Mouse (Mus musculus) left cerebral cortex, adult 18-20 months (tissue): ENCODE measurements around the gene Tm7sf3. TPM values are rescaled to one million over a fixed set of nuclear protein-coding genes. Genes with fewer than 3 reads are reported as not detected.
"Not testable (repeated sequence)": the region's sequence is repeated elsewhere in the genome, so short reads cannot be mapped to it uniquely, and the experiment has no call there.

Experiments
- DNase-seq, 2 experiments: peaks; one replicate each; pipeline ENCODE4 v3.0.0; 2021 to 2022; ENCODE audit warnings: low spot score in 2 of 2, mixed read lengths in 1 of 2
- total RNA-seq, 2 experiments: library from RNA; stranded (reverse); gene quantifications; 2 replicates each; pipeline ENCODE4 v1.2.3; 2021

Gene Tm7sf3
- total RNA-seq, 2 experiments from 2014 or later = 27.2 to 27.5 TPM

DNA sequence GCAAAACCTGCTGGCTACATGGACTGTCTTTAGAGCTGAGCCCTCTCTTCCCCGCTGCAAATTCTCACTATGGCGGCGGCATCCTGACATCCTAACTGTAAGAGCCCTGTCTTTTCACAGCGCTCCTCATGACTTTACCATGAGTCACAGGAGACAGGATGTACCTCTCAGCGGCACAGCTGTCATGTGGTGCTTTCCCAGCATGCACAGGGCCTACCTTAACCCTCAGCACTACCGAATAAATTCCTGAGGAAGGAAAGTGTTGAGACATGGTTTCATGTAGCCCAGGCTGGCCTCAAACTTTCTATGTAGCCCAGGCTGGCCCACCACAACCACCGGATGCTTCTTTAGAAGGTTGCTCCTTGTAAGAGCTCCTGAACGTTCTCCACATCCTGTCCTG, 26.7 kb downstream of the Tm7sf3 start:
- no peak for DNase-seq

DNA sequence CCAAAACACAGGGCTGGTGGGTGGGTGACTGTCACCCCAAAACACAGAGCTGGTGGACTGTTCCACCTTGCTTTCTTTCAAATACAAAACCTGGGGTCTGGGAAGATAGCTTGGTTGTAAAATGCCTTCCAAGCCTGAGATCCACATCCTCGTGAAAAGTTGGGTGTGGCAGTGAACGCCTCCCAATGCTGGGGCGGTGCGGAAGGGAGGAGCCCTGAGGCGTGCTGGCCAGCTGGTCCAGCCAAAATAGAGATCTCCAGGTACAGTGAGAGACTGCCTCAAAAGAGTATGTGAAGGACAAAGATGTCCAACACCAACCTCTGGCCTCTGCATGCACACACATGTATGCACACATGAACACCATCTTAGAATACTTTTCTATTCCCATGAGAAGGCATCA, 28.1 kb downstream of the Tm7sf3 start:
- DNase-seq = no peak

DNA sequence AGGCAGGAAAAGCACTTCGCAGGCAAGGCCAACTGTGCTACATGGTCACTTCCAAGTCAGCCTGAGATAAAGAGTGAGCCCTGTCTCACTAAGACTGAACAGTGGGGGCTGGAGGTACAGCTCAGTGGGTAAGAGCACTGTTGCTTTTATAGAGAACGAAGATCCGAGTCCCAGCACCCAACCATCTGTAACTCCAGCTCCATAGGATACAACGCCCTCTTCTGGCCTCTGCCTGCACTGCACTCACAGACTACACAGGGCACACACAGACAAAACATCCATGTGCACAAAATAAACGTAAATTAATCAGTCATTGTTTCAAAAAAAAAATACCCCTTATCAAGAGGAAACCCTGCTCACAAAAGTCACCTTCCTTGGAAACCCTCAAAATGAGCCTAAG, 28.7 kb downstream of the Tm7sf3 start:
- no peak for DNase-seq

DNA sequence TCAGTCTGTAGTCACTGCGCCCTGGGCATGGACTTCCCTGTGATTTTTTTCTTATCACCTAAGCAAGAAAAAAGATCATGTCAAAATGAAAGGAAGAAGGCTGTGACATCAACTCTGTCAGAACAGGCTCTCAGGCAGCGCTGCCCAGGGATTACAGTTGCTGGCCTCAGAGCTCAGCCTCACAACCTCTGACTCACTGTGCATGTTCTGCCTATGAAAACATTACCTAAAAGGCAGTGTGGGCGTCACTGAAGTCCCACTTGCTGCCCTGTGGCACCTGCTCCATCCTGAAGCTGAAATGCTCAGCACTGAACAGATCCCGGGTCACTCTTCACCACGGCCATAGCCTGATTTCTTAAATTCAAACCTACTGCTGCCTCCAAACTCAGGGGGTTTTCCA, 29.9 kb downstream of the Tm7sf3 start:
- no peak for DNase-seq

DNA sequence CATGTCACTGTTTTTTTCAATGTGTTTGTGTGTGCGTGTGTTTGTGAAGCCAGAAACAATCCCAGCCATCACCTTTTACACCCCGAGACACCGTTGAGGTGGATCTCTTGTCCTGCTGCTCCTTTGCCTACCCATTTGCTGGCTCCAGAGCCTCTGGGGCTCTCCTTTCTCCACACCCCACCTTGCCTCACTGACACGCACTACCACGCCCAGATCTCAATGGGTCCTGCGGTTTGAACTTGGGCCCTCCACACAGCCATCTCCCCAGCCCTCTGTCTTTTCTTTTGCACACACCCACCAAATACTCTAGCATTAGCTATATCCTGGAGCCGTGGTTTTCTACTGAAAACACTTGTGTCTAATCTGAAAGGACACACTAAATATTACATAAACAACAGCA, 30.7 kb downstream of the Tm7sf3 start:
- no peak for DNase-seq

DNA sequence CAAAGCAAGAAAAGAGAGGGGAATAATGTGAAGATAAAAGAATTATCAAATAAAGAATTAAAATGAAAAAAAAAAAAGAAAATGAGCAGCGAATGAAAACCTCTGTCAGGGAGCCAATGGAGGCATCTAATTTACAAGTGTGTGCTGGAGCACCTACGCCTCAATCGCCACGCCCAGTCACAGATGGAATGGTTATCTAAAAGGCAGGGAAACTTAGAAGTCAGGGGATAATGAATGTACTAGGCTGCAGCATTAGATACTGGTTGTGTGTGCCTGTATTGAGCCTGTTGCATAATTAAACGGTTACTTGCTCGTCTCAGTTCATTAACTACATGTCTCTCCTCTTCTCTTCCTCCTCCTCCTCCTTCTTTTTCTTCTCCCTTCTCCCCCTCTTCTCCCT, 31.2 kb downstream of the Tm7sf3 start:
- no peak for DNase-seq

DNA sequence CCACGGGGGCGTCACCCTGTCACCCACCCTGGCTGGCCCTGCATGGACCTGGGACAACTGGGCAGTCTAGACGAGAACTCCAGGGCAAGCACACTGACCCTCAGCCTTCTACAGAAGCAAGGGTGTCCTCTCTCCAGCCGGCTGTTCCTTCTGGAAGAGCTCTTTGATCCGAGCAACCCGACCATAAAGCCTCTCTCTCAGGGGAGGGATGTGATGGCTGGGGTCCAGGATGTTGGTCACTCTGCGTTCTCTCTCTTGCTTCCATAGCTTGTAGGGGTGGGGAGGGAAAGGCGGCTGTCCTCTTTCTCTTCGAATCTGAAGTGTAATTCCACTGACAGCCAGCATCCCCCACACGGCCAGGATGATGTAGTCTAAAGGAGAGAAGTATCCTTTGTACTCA, 39.0 kb downstream of the Tm7sf3 start:
- no peak for DNase-seq

DNA sequence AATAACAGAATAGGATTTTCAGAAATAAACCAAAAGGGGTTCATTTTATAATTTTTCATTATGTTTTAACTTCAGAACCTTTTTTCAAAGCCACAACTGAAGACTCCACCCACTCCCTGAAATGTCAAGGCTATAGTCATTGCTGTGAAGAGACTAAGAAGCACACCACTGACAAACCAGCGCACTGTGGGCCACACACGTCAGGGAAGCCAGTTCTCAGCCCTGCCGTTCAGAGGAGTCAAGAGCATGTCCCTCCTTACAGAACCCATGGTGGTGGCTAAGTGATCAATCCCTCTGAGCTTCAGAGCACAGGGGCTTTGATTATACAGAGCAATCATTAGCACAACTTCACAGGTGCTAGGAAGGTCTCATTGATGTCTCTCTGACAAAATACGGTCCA, 40.0 kb downstream of the Tm7sf3 start:
- no peak for DNase-seq

DNA sequence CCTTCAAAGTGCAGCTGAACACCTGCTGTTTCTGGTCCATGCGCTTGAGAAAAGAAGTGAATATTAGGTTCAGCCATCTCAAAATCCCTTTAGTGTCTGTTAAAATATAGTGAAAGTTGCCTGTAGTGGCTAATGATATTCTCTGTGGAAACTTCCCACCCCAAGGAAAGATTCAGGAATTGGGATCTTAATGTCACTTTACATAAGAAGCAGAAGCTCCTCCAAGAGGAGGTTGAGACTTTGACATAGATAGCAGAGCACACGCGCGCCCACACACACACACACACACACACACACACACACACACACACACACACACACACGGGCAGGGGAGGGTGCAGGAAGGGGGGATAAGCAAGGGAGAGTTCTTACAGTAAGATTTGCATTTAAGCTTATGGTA, 57.5 kb downstream of the Tm7sf3 start:
- no peak for DNase-seq

DNA sequence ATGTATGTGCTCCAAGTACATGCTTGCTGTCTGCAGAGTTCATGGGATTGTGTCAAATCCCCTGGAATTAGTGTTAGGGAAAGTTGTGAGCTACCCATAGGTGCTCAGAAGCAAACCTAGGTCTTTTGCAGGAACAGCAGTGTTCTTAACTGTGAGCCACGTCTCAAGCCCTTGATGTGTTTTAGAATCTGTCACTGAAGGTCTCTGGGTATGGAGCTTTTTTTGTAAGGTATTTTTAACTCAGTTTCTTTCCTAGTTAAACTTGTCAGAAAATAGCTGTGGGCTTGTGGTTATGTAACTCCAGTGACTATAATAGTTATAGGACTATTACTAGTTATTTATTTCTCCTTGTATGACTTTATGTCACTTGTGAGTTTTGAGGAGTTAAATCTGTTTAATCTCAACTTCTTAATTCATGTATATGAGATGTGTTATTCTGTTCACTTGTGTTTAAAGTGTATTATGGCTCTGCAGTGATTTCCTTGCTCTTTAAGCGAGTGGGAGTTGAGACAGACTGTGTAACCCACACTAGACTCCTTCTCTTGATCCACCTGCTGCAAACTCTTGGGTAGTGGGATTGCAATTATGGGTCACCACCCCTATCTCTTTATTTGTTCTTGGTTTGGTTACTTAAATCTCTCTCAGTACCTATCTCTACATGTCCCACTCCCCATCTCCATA, 59.1 kb downstream of the Tm7sf3 start:
- DNase-seq = no peak

DNA sequence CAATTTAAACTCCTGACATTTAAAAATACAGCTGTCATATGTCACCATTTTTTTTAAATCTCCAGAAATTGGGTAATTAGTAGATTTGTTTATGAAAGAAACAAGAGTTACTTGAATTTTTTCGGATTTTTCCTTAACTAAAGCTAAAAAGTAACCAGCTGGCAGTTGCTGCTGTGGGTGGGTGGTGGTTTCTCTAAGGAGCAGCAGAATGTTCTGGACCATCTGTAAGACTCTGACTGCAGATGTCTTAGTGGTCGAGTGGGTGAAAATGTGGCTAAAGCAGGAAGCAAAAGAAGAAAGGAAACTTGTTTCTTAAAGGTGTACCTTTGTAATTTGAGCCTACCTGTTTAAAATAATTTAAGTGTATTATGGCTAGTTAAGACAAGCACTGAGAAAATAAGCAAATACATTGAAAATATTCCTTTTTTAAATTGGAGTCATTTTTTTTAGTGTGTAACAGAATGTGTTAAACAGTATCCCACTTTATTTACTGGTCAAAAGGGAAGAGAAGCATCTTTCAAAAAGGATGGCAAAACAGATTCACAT, 62.2 kb downstream of the Tm7sf3 start:
- peak; percentile 57 to 73 for DNase-seq

DNA sequence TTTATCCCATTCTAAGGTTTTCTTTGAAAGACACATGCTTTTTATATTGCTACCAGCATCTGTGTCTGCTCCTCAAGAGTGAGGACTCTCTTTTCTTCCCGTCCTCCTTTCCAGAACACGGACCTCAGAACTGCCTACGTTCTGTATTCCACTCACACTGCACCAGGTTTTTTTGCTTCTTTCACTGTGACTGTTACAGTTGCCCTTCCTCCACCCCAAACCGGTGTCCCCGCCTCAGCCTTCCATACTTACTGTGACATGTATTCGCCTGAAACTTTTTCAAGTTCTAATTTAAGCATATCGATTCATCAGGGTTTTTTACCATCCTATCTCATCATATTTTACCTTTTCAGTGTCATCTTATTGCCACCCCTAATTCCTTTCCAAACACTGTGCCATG, 64.0 kb downstream of the Tm7sf3 start:
- peak; percentile 39 to 43 for DNase-seq

DNA sequence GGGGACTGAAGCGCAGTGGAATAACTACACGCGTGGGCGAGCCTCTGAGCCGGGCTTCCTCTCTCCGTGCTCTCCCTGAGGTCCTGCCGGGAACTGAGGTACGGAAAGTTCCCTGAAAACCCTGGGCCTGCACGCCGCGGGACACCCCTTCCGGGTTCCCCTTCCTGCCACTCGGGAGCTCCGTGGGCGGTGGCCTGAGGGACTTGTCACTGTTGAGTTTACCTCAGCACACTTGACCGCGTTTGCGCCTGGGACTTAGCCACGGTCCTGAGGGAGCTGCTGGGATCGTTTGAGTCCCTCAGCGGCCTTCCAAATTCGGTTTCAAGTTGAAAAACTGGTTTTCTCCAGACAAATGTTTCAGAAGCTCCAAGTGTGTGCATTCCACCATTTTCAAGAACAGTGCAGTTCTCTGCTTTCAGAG, 64.5 kb downstream of the Tm7sf3 start:
- peak; percentile 59 to 66 for DNase-seq

DNA sequence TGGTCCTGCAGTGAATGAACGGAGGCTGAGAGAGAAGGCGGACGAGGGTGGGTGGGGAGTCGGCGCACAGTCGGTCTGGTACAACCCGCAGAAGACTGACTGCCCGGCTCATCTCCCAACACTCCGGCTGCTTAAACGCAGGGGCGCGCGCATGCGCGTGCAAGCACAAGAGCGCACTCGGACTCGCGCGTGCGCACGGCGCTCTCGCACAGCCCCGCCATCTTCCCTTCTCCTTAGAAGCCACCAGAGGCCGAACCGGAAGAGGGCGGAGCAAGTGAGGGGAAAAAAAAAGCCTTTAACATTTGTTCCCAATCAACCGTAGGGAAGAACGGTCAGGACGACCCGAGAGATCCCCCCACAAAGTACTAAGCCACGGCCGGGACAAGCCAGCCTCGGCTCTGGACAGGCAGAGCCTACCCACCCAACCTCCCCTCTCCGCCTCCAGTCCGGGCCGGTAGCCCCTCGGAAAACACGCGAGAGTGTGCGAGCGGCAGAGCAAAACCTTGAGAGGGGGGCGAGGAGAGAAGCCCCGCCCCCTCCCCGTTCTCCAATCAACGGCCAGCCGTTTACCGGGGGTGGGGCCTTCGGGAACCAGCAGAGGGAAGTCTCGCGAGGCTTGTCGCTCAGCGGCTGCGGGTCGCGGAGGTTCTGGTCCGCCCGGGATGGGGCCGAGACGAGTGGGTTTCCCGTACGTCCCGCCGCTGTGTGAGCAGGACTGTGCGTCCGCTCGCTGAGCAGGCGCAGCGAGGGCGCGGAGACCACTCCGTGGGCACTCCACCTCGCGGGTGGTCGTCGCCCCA, 65.1 kb downstream of the Tm7sf3 start, which contains the start of gene Ints13:
TSS of gene Ints13 (minus strand) at position 526 of the 800 bp plus-strand sequence.
- DNase-seq = peak; percentile 94 to 97

DNA sequence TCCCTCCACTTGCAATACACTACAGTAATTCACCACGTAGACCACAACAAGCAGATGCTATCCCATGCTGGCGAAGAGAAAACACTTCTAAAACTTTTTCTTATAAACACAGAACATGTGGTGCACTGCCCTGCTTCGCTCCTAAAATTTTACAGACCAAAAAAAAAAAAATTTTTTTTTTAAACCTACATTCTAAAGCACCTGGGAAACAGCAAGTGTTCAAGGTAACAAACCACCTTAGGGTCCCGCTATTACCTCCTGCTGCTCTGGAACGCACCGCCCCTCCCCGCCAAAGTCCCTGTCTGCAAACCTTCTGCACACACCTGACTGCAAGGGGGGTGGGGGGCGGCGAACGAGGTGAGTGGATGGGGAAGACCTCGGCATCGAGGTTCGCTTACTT, 65.7 kb downstream of the Tm7sf3 start, which contains the start of gene Fgfr1op2:
TSS of gene Fgfr1op2 (plus strand) at position 301 of the 400 bp plus-strand sequence.
- DNase-seq = no peak

DNA sequence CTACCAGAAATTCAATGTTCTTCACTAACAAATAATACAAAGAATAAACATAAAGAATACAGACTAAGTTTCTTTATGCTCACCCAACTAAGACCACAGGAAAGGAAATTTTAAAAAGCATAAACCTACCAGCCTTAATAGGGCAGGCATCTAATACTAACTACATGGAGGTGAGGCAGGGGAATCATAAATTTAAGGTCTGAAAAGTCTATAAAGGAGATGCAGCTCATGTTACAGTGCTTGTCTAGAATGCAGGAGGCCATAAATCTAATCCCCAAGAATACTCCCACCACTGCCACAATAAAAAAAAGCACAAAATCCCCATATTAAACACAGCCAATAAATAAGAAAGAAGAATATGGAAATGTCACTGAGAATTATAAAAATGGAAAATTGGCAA, 70.6 kb downstream of the Tm7sf3 start:
- DNase-seq = no peak

DNA sequence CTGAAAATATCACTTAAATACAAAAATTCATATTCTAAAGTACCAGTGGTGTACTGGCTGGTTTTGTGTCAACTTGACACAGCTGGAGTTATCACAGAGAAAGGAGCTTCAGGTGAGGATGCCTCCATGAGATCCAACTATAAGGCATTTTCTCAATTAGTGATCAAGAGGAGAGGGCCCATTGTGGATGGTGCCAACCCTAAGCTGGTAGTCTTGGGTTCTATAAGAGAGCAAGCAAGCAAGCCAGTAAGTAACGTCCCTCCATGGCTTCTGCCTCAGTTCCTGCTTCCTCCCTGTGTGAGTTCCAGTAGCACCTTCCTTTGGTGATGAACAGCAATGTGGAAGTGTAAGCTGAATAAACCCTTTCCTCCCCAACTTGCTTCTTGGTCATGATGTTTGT, 80.2 kb downstream of the Tm7sf3 start:
- DNase-seq = not testable (repeated sequence)

Other genes starting within 250 kb of the Tm7sf3 start
- gene Itpr2, start 140.6 kb downstream of the Tm7sf3 start, total RNA-seq = 10 to 100 TPM; 10.7 to 13.3 TPM
- gene Fgfr1op2, start 65.6 kb downstream of the Tm7sf3 start, total RNA-seq = 100 to 1,000 TPM; 100 to 101 TPM
- gene Ints13, start 65.0 kb downstream of the Tm7sf3 start, total RNA-seq = 10 to 100 TPM; 33.8 to 40.7 TPM
- 10 to 100 TPM; 49.2 to 49.5 TPM for gene Med21, start 277 bp downstream of the Tm7sf3 start, total RNA-seq
- 10 to 100 TPM; 25.5 to 26.3 TPM for gene Stk38l, start 82.2 kb upstream of the Tm7sf3 start, total RNA-seq
- gene Arntl2, start 153.2 kb upstream of the Tm7sf3 start, total RNA-seq = 10 to 100 TPM in 1 of 2 experiments, 1 to 10 TPM in 1; 5.9 to 10.2 TPM
- gene Smco2, start 207.3 kb upstream of the Tm7sf3 start, total RNA-seq = not detected
- gene Ppfibp1, start 245.7 kb upstream of the Tm7sf3 start, total RNA-seq = 10 to 100 TPM; 54.5 to 60.4 TPM